Mouse (Mus musculus) embryonic facial prominence, embryonic 11.5 days (tissue): ENCODE measurements at regions not wholly inside any gene's neighbourhood (a gene's known extent, or its start where the extent isn't known, plus 50 kb on each side); places are given as distances from the start of the nearest gene placed in this dataset.
A peak's percentile ranks its signal among the peaks of the same experiment; 100 is the strongest.

Experiments used
- ATAC-seq: fragments of 200-750 bp; cut with Nextera tagmentation; replicated peaks from 2 replicates; pipeline ENCODE4 v1.8.0; 2017; ENCODE audit warnings: low read depth; ENCODE audit not compliant: insufficient number of reproducible peaks, low FRiP score, low TSS enrichment
- DNase-seq: peaks from one replicate; pipeline ENCODE4 v3.0.0-alpha.2; 2015; ENCODE audit warnings: low spot score
- H3K27ac ChIP-seq: fragments of 300-500 bp; sonication (generic); replicated peaks from 2 replicates; pipeline ENCODE4 v1.5.1; 2014; ENCODE audit warnings: mild to moderate bottlenecking, low read depth, low read length, control low read depth
- H3K27me3 ChIP-seq: fragments of 300-500 bp; sonication (generic); 2 replicates; pipeline ENCODE4 v1.6.1; 2014; ENCODE audit warnings: mild to moderate bottlenecking, low read length, moderate library complexity, mixed read lengths; ENCODE audit not compliant: control insufficient read depth, insufficient read depth
- H3K36me3 ChIP-seq: fragments of 300-500 bp; sonication (generic); replicated peaks from 2 replicates; pipeline ENCODE4 v1.6.1; 2014; ENCODE audit warnings: low read depth, mild to moderate bottlenecking, low read length, moderate library complexity, mixed read lengths; ENCODE audit not compliant: control insufficient read depth, insufficient read depth
- H3K4me1 ChIP-seq: fragments of 300-500 bp; sonication (generic); 2 replicates; pipeline ENCODE4 v1.6.1; 2014; ENCODE audit warnings: low read length, mixed read lengths; ENCODE audit not compliant: control insufficient read depth, insufficient read depth
- H3K4me2 ChIP-seq: fragments of 300-500 bp; sonication (generic); 2 replicates; pipeline ENCODE4 v1.6.1; 2014; ENCODE audit warnings: low read depth, mild to moderate bottlenecking, control low read depth, low read length, moderate library complexity
- H3K4me3 ChIP-seq: fragments of 300-500 bp; sonication (generic); 2 replicates; pipeline ENCODE4 v1.5.1; 2014; ENCODE audit warnings: low read depth, low read length, control low read depth
- H3K9ac ChIP-seq: fragments of 300-500 bp; sonication (generic); replicated peaks from 2 replicates; pipeline ENCODE4 v1.6.1; 2014; ENCODE audit warnings: mild to moderate bottlenecking, control low read depth, low read length
- H3K9me3 ChIP-seq: fragments of 300-500 bp; sonication (generic); replicated peaks from 2 replicates; pipeline ENCODE4 v1.6.1; 2016; ENCODE audit warnings: mild to moderate bottlenecking, low read length, inconsistent platforms, mixed read lengths; ENCODE audit not compliant: control insufficient read depth
- WGBS: fragments of 180-500 bp; shearing (Covaris S2); extraction: QIAGEN DNeasy Blood & Tissue Kit; methylation state at CpG from one replicate; pipeline ENCODE4 v1.1.7; 2014; 5-methylcytosine and 5-hydroxymethylcytosine counted together

DNA sequence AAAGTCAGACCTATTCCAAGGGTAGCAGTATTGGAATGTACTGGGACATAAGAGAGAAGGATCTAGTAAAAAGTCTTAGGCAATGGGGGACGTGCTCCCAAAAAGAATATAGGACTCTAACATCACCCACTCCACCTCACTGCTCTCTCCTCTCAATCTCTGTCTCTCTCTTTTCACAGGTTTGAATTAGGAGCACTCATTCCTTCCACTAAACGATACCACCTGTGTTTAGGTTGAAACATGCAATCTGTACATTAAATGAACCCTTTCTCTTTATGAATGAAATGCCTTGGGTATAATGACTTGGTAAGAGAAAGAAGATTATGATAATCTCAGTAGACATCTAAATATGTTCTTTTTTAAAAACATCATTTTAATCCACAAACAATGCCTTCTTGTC, 129.4 kb downstream of the Zpld1 start:
- ATAC-seq (no peak), DNase-seq (peak; percentile 50)
- no peaks in the 10 kb centered on the region for H3K27me3 ChIP-seq
- no peak overlapping the region for H3K4me3 ChIP-seq
- no peaks in the 10 kb centered on the region for H3K9me3 ChIP-seq
- H3K27ac ChIP-seq: no peak overlapping the region
- no peaks in the 10 kb centered on the region for H3K36me3 ChIP-seq
- H3K9ac ChIP-seq: no peak overlapping the region
- no peaks in the 10 kb centered on the region for H3K4me1 ChIP-seq
- WGBS: 52% methylated on average over 2 of the region's 2 CpGs
- H3K4me2 ChIP-seq: no peak overlapping the region

- Histone ChIP-seq H3K4me3 (no peak overlapping the region), H3K27ac (no peak overlapping the region), H3K36me3 (no peaks in the 10 kb centered on the region), H3K9me3 (no peaks in the 10 kb centered on the region), H3K9ac (no peak overlapping the region), H3K27me3 (no peaks in the 10 kb centered on the region), H3K4me2 (no peak overlapping the region), H3K4me1 (no peaks in the 10 kb centered on the region)
- ATAC-seq: no peak
- 40% methylated on average over 8 of the region's 8 CpGs for WGBS
- no peak for DNase-seq
Measured at GRCm38 (mm10) chr16:55166181-55166848, 131.5 kb downstream of the Zpld1 start.

DNA sequence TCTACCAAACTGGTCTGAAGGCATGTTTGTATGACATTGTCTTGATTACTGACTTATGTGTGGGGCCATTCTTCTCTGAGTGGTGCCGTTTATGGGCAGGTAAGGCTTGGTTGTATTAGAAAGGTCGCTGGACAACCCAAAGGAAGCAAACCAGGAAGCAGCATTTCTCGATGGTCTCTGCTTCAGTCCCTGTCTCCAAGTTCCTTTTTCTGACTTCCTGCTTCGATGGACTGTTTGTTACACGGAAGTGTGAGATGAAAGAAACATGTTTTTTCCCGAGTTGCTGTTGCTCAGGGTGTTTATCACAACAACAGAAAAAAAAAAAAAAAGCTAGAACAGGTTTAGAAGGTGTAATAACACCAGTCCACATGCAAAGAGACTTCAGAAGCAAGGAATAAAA, 134.9 kb downstream of the Zpld1 start:
- no peaks in the 10 kb centered on the region for H3K27me3 ChIP-seq
- ATAC-seq (no peak), DNase-seq (no peak)
- H3K9me3 ChIP-seq: no peaks in the 10 kb centered on the region
- 74% methylated on average over 6 of the region's 6 CpGs for WGBS
- no peak overlapping the region for H3K4me3 ChIP-seq
- no peak overlapping the region for H3K27ac ChIP-seq
- H3K4me2 ChIP-seq: no peak overlapping the region
- H3K4me1 ChIP-seq: no peaks in the 10 kb centered on the region
- H3K36me3 ChIP-seq: no peaks in the 10 kb centered on the region
- H3K9ac ChIP-seq: no peak overlapping the region

DNA sequence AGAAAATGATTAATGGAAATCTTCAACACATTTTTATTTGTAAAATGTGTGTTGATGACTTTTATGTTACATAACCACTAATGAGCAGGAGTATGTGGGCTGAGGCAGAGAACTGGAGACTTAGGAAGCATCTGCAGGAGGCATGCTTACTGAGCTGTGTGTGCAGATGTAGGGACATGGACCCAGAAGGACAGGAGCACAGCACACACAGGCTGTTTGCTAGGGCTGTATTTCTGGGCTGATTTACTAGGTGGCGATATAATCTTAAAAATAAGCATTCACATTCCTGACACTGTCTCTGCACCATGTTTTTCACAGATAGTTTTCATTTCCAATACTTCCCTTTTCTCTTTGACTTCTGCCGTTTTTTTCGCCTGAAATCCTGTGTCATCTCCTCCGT, 146.1 kb downstream of the Zpld1 start:
- no peak overlapping the region for H3K4me2 ChIP-seq
- no peaks in the 10 kb centered on the region for H3K9me3 ChIP-seq
- no peaks in the 10 kb centered on the region for H3K36me3 ChIP-seq
- 39% methylated on average over 4 of the region's 4 CpGs for WGBS
- H3K27ac ChIP-seq: no peak overlapping the region
- ATAC-seq: no peak; the same call in 1 of the 2 replicates
- no peak overlapping the region for H3K9ac ChIP-seq
- no peaks in the 10 kb centered on the region for H3K4me1 ChIP-seq
- H3K4me3 ChIP-seq: no peak overlapping the region
- no peaks in the 10 kb centered on the region for H3K27me3 ChIP-seq
- DNase-seq: peak; percentile 50

DNA sequence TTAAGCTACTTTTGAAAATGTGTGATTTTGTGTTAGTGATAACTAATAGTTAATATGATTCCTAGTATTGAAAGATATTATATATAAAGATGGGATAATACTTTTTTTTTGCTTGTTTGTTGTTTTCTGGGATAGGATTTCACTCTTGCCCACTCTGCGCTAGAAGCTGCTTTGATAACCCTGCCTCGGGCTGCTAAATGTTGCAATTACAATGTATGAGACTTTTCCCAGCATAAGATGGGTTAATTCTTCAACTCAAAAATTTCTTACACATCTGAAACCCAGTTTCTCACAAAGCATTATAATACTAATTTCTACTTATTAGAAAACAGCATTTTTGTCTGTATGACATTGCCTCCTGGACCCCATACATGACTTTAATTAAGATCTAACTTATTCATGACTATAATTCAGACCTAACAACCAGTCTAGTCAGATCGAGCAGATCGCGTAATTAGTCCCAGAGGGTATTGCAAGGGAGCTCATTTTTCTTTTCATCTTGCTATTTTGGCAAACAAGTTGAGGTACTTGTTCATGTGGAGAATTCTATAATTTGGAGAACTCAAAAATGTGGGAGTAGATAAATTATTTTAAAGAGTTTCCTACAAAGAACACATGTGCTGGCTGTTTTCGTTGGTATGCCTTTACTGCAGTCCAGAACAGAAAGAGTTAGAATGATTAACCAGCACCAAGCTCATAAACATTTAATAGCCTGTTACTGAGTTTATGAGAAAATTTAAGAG, 155.2 kb downstream of the Zpld1 start:
- Histone ChIP-seq H3K27me3 (no peaks in the 10 kb centered on the region), H3K9ac (no peak overlapping the region), H3K27ac (no peak overlapping the region), H3K4me3 (no peak overlapping the region), H3K4me1 (no peaks in the 10 kb centered on the region), H3K36me3 (no peaks in the 10 kb centered on the region), H3K9me3 (no peaks in the 10 kb centered on the region), H3K4me2 (no peak overlapping the region)
- ATAC-seq (no peak), DNase-seq (no peak)
- 62% methylated on average over 6 of the region's 6 CpGs for WGBS

DNA sequence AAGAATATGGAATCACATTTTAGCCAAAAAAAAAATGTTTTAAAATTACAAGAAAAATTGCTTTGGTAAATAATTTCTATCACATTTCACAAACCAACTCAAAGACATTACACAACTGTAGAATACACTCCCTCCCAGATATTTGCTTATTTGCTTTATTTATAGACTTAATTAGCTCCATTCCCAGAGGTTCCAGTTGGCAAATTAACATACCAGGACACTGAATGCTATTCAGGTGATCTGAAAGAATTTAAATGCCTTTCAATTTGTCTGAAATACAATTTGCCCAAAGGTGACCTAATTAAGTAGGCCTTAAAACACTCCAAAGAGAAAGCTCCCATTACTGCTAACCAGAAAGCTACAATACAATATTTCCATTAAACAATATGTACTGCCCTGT, 162.8 kb downstream of the Zpld1 start:
- H3K27ac ChIP-seq: no peak overlapping the region
- no peak for DNase-seq

DNA sequence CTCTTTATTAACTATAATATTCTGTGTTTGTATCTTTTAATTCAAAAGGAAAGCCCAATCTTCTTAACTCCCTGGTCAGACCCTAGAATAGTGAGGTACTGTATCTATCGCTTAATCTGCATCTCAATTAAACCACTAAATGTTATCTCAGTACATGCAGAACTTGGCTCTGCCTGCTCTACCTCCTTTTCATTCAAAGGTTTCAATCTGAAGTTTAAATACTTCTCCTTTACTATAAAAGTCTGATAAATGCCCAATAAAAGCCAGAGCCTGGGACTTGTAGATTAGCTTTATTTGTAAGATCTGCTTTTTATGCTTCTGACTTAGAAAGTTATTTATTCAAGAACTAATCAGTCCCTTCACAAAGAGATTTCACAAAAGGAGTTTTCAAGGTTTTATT, 200.1 kb downstream of the Zpld1 start:
- Histone ChIP-seq H3K27ac (no peak overlapping the region), H3K4me2 (no peak overlapping the region), H3K36me3 (no peaks in the 10 kb centered on the region), H3K9me3 (no peaks in the 10 kb centered on the region), H3K27me3 (no peaks in the 10 kb centered on the region), H3K4me3 (no peak overlapping the region), H3K9ac (no peak overlapping the region), H3K4me1 (no peaks in the 10 kb centered on the region)
- no peak for DNase-seq
- 83% methylated on average over 1 of the region's 1 CpGs for WGBS
- ATAC-seq: no peak

More for the DNA sequence above, 162.8 kb downstream of the Zpld1 start:
- Histone ChIP-seq H3K4me3 (no peak overlapping the region), H3K36me3 (no peaks in the 10 kb centered on the region), H3K4me1 (no peaks in the 10 kb centered on the region), H3K9ac (no peak overlapping the region), H3K4me2 (no peak overlapping the region), H3K9me3 (no peaks in the 10 kb centered on the region), H3K27me3 (no peaks in the 10 kb centered on the region)
- ATAC-seq: no peak

DNA sequence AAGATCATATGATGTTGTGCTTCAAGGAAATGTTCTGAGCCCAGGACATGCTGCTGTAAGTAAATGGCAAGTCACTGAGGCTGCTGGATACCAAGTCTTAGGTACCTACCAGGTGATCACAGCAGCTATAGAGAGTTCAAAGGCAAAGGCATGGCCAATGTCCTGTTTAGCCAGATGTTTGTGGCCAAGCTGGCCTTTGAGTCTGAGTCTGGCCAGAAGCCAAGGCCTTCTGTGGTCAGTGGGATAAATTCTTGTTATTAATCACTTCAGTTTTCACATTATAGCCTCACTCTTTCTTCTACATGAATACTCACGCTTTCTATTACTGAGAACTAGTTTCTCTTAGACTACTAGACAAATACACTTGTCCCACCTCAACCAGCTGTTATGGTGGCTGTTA, 210.3 kb downstream of the Zpld1 start:
- no peak overlapping the region for H3K9ac ChIP-seq
- DNase-seq (no peak), ATAC-seq (no peak)
- H3K27me3 ChIP-seq: no peaks in the 10 kb centered on the region
- H3K27ac ChIP-seq: no peak overlapping the region
- H3K4me1 ChIP-seq: no peaks in the 10 kb centered on the region
- H3K4me3 ChIP-seq: no peak overlapping the region
- no peaks in the 10 kb centered on the region for H3K36me3 ChIP-seq
- 89% methylated on average over 1 of the region's 1 CpGs for WGBS
- H3K4me2 ChIP-seq: no peak overlapping the region
- H3K9me3 ChIP-seq: no peaks in the 10 kb centered on the region
